Mouse (Mus musculus) MN1 (cell line): ENCODE data around the gene Tmem255b.

Experiments
- DNase-seq: peaks from one replicate; pipeline ENCODE4 v3.0.0-alpha.2; 2016; ENCODE audit warnings: low spot score

The Tmem255b gene

GRCm38 (mm10) chr8:13434889-13435288 is at the start of gene Tmem255b:
Tmem255b (plus strand) TSS chr8:13435189.
- DNase-seq = no peak

- no peak for DNase-seq
Measured at GRCm38 (mm10) chr8:13386366-13386765, 48.6 kb upstream of the Tmem255b start.

GRCm38 (mm10) chr8:13387728-13388127 is 47.3 kb upstream of the Tmem255b start:
- DNase-seq = no peak

- no peak for DNase-seq
Measured at GRCm38 (mm10) chr8:13388744-13389143, 46.2 kb upstream of the Tmem255b start.

GRCm38 (mm10) chr8:13393869-13394268 is 41.1 kb upstream of the Tmem255b start:
- DNase-seq = no peak

GRCm38 (mm10) chr8:13396725-13397124 is 38.3 kb upstream of the Tmem255b start, which contains the start of gene Atp4b:
Atp4b (minus strand) TSS chr8:13396825.
- DNase-seq = no peak

- DNase-seq = no peak
Measured at GRCm38 (mm10) chr8:13403517-13403916, 31.5 kb upstream of the Tmem255b start.

GRCm38 (mm10) chr8:13404666-13405131 is 30.3 kb upstream of the Tmem255b start, which contains the start of gene Grk1:
Grk1 (plus strand) TSS chr8:13405081.
- DNase-seq = no peak

- DNase-seq = no peak
Measured at GRCm38 (mm10) chr8:13406011-13406410, 29.0 kb upstream of the Tmem255b start.

- peak; percentile 85 for DNase-seq
Measured at GRCm38 (mm10) chr8:13411597-13411996, 23.4 kb upstream of the Tmem255b start.

GRCm38 (mm10) chr8:13412891-13413558 is 22.0 kb upstream of the Tmem255b start:
- DNase-seq = peak; percentile 85

- no peak for DNase-seq
Measured at GRCm38 (mm10) chr8:13413823-13414390, 21.1 kb upstream of the Tmem255b start.

- no peak for DNase-seq
Measured at GRCm38 (mm10) chr8:13415879-13416278, 19.1 kb upstream of the Tmem255b start.

GRCm38 (mm10) chr8:13419111-13419639 is 15.8 kb upstream of the Tmem255b start:
- DNase-seq = no peak

GRCm38 (mm10) chr8:13420970-13421369 is 14.0 kb upstream of the Tmem255b start:
- DNase-seq = no peak

- DNase-seq = peak; percentile 81
Measured at GRCm38 (mm10) chr8:13427351-13427750, 7.6 kb upstream of the Tmem255b start.

- DNase-seq = no peak
Measured at GRCm38 (mm10) chr8:13428156-13428555, 6.8 kb upstream of the Tmem255b start.

GRCm38 (mm10) chr8:13430412-13430811 is 4.6 kb upstream of the Tmem255b start:
- DNase-seq = peak; percentile 96

- DNase-seq = peak; percentile 42
Measured at GRCm38 (mm10) chr8:13430866-13431265, 4.1 kb upstream of the Tmem255b start.

GRCm38 (mm10) chr8:13433130-13433529 is 1.9 kb upstream of the Tmem255b start:
- no peak for DNase-seq

GRCm38 (mm10) chr8:13436052-13436451 is 1.1 kb downstream of the Tmem255b start:
- DNase-seq = no peak

- DNase-seq = no peak
Measured at GRCm38 (mm10) chr8:13437531-13437930, 2.5 kb downstream of the Tmem255b start.

- no peak for DNase-seq
Measured at GRCm38 (mm10) chr8:13442152-13442551, 7.2 kb downstream of the Tmem255b start.
